Mouse (Mus musculus) layer of hippocampus, adult 8-10 months (tissue): Measurements from ENCODE around the gene Rhobtb1. TPM values are rescaled to one million over a fixed set of nuclear protein-coding genes. Genes with fewer than 3 reads are reported as not detected.
A peak's percentile ranks its signal among the peaks of the same experiment; 100 is the strongest.

Experiments used
- DNase-seq, 2 experiments: peaks; one replicate each; pipeline ENCODE4 v3.0.0; 2022; ENCODE audit warnings: low spot score in 2 of 2
- total RNA-seq, 4 experiments: library from RNA; stranded (reverse); gene quantifications; 2 replicates each; pipeline ENCODE4 v1.2.4; 2022

Rhobtb1 gene
- total RNA-seq, 4 experiments from 2014 or later, result 5.2 to 5.8 (median 5.4) TPM

DNA sequence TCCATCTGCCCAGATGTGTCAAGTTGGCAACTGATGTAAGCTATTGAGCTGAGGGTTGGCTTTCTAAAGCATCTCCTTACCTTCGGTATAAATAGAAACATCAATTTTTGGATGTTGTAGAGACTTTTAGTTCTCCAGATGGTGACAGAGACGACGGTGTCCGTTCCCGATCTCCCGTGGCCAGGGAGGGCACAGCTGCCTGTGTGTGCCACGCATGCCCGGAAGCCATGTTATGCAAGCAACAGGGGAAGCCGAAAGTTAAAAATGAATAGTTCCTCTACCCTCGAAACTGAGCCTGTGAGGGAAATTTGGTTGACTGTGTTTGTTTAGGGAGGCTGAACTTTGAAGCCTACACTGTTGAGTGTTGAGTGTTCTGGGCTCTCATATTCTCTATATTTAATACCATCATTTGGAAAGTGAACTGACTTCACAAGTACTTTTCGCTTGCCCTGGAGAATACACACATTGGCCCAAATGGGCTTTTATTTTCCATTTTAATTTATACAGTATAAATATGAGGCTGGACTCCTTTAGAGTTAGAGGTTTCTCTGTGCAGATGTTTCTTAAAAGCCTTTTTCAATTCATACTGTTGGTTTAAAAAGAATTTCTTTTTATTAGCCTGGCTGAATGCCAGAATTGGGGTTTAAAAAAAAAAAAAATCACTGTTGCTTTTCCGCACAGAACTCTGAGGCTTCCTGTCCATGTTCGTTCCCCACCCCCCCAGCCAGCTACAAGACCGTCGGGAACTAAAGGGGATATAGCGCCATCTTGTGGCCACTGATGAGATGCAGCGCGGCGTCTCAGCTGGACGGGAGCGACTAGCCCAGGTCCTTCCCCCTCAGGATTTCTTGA, 169.7 kb downstream of the Rhobtb1 start:
- DNase-seq, result peak; percentile 42 to 71

DNA sequence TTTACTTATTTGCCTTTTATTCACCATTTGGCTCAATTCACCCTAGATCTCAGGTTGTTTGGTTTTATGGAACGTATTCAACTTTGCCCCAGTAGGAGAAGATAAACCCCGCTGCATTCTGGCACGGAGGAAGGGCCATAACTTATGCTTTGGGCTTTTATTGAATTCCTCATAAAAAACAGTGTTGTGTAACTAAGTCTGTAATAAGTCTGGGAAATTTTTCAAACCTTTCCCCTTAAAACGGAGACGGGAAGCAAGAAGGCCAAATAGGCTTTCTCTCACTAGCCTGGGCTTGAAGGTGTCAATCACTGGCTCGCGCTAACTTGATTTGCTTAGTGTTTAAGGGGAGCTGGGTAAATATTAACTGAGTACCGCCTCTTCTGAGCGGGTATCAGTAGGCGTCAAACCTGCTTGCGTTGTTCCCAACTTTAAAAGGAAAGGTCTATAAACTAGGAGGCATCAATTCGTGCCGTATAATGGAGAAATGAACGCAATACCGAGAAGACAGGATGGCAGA, 170.3 kb downstream of the Rhobtb1 start:
- DNase-seq, result no peak

DNA sequence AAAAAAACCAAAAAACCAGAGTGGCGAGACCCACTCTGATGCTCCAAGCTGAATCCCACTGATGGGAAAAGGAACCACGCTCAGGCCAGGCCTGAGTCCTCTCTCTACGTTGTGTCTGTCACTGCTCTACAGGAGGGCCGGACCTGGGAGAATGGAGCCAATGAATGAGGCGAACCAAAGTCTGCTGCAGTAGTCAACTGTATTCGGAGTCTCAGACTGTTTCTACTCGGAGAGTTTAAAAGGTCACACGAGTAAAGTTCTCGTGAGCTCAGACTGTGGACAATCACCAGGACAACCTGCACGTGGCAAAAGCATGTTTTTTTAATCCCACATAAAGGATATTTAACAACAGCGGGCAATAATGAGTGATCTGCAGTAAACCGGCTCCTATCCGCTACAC, 172.8 kb downstream of the Rhobtb1 start:
- DNase-seq, result no peak

DNA sequence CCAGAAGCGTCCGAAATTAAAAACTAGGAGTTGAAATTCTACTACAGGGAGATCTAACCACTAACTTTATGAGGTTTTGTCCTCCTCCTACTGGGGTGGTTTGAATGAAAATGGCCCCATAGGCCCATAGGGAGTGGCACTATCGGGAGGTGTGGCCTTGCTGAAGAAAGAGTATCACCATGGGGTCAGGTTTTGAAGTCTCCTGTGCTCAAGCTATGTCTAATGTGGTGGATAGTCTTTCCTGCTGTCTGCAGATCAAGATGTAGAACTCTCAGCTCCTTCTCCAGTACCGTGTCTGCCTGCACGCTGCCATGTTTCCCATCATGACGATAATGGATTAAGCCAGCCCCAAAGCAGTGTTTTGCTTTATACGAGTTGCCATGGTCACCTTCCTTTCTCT, 173.6 kb downstream of the Rhobtb1 start:
- no peak for DNase-seq

GRCm38 (mm10) chr10:69326433-69326832, 175.2 kb downstream of the Rhobtb1 start:
- peak; percentile 14 to 28 for DNase-seq

GRCm38 (mm10) chr10:69327362-69327761, 176.1 kb downstream of the Rhobtb1 start:
- no peak for DNase-seq

GRCm38 (mm10) chr10:69328029-69328655, 176.9 kb downstream of the Rhobtb1 start:
- DNase-seq, result no peak

- DNase-seq, result no peak
Measured at GRCm38 (mm10) chr10:69328656-69329046, 177.4 kb downstream of the Rhobtb1 start.

GRCm38 (mm10) chr10:69331231-69331630, 180.0 kb downstream of the Rhobtb1 start:
- no peak for DNase-seq

GRCm38 (mm10) chr10:69333212-69333611, 182.0 kb downstream of the Rhobtb1 start:
- no peak for DNase-seq

DNA sequence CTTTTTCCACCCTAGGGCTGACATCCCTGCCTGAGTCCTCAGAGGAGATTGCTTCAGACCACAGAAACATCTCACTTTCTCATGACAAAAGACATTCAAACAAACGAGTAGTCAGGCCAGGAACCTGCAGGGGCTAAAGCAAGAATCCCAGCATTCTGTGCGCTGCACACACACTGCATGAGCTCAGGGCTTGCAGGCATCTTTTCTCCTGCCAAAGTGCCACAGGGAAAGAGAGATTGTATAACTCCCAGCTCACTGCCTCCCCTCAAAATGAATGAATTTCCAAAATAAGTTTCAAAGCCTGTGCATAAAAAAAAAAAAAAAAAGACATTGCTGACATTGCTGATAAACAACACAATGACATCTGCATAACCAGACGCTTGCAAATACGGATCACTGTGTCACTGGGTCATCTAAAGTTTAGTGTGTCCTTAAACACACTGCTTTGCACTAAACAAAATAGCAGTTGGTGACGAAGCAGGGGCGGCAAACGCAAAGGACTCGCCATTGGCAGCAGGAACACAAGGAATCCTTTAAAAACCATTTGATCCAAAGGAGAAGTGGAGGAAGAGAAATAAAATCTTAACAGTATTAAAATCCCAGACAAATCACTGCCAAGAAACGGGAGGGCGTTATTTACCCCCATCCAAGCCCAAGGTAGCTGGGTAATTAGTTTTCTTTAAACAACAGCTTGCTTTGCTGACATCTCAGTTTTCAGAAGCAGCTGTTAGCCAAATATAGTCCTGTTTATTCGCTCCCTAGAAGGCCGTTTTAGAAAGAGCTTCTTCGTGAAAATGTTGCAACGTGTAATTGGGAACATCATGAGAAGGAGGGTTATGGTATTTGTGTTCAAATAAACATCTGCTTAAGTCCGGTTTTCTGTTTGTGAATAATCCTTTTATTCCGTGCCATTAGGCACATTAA, 183.3 kb downstream of the Rhobtb1 start:
- DNase-seq, result peak in 1 of 2 experiments; percentile 24

GRCm38 (mm10) chr10:69335195-69335536, 183.9 kb downstream of the Rhobtb1 start:
- no peak for DNase-seq

DNA sequence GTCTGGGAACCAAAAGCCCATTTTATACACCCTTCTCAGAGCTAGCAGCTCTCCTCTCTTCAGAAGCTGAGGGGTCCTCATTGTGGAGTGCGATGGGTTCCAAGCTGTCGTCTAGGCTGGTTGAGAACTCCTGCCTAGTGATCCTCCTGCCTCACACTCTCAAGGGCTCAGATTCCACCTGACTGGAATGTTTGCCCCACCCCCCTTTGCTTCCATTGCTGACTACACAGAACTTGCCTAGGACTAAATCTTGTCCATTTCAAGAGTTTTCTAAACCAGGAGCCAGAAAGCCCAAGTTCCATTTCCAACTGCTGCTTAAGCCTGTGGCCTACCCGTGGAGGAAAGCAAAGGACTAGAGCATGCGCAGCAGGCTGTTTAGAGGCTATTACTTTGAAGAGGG, 184.4 kb downstream of the Rhobtb1 start:
- no peak for DNase-seq

- no peak for DNase-seq
Measured at GRCm38 (mm10) chr10:69336219-69336618, 185.0 kb downstream of the Rhobtb1 start.

DNA sequence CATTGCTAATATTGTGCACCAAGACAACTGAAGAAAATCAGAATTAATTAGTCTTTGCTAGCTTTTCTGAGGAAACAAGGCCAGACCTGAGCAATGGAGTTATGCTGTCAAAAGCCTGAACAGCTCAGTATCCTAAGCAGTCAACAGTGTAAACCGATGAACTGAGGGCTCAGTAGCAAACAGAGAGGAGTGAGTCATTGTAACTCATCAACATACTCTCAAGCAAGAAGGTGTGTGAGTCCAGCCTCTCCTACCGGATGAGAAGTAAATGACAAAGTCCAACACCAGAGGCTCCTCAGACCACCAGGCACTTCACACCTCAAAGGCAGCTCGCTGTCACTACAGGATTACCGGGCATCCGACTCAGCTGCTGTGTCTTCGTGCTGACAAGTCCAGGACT, 188.8 kb downstream of the Rhobtb1 start:
- DNase-seq, result no peak

Other genes starting within 250 kb of the Rhobtb1 start
- gene A930033H14Rik, start 61.7 kb downstream of the Rhobtb1 start, total RNA-seq, result 1 to 10 TPM; 2.0 to 2.9 (median 2.2) TPM
- gene Cdk1, start 201.5 kb downstream of the Rhobtb1 start, total RNA-seq, result 1 to 10 TPM in 1 of 4 experiments, under 1 TPM in 2, not detected in 1; 0.75 to 1.1 (median 0.82) TPM
- 100 to 1,000 TPM; 396 to 490 (median 435) TPM for gene Ank3, start 247.3 kb downstream of the Rhobtb1 start, total RNA-seq